31 mouse cellular contexts compared by ENCODE assay signal in genomic region chr14:32081026-32081425, GRCm38 (mm10). TPM values are rescaled to one million over a fixed set of nuclear protein-coding genes. Genes with fewer than 3 reads are reported as not detected.
A peak's percentile ranks its signal among the peaks of the same experiment; 100 is the strongest.
DNase-seq lines count a peak whose midpoint lies in the region; ATAC-seq and TF ChIP-seq lines count a peak whose summit lies in the region.
"Had no signal": no experiment of that assay in that cellular context is flagged by ENCODE, and none has a peak within 500 bp of the region (broad histone marks: within the 10 kb centered on the region; RNA-seq: fewer than 3 reads in every experiment).

No protein-coding gene starts in this region.

- peak; percentile 10 for DNase-seq in cerebellum, adult 9-11 months
- no peak for DNase-seq in cerebellum, postnatal 14 days
- DNase-seq in heart, adult 2 months, result no peak
- peak; percentile 62 for DNase-seq in midbrain, embryonic 11.5 days (ENCODE audit: low spot score, missing footprints)
- DNase-seq in midbrain, postnatal 0 days (ENCODE audit: low spot score), result no peak
- DNase-seq in right cerebral cortex, postnatal 25 days, result peak; percentile 14
- no peak for DNase-seq in right cerebral cortex, postnatal 14 days
- DNase-seq: adrenal gland, adult 8-10 months; adrenal gland, postnatal 25 days; cerebellum, adult 18-20 months; cerebellum, adult 9-10 months; cerebellum, postnatal 36 days; embryo, embryonic 11 days; gastrocnemius, adult 2 months; gastrocnemius, postnatal 14 days; heart, adult 18-20 months; heart, postnatal 10 days; heart, postnatal 36 days had no signal

- H3K4me3 ChIP-seq in heart, embryonic 12.5 days, result no peak overlapping the region
- no peak overlapping the region for H3K4me3 ChIP-seq in heart, adult 2 months
- H3K4me3 ChIP-seq in midbrain, embryonic 11.5 days (ENCODE audit: low read depth, low read length), result no peak overlapping the region
- no peak overlapping the region for H3K4me3 ChIP-seq in midbrain, postnatal 0 days (ENCODE audit: low read depth, low read length)
- H3K4me3 ChIP-seq: embryonic facial prominence, embryonic 10.5 days; embryonic facial prominence, embryonic 13.5 days; erythroblast, embryonic 14.5 days; forebrain, embryonic 12.5 days; forebrain, embryonic 15.5 days; gastrocnemius, adult 2 months; heart, embryonic 15.5 days; hindbrain, embryonic 10.5 days; hindbrain, embryonic 13.5 days had no signal

- intact Hi-C loops in heart, adult 2 months (cut with DNase I), result no loop called here

- no peak for TF ChIP-seq POLR2A in heart, adult 2 months (IDR thresholded peaks at IDR 0.05; ENCODE audit: insufficient read depth, low read depth, low read length)

- no peak for TF ChIP-seq CTCF in heart, adult 2 months (IDR thresholded peaks at IDR 0.05)
- TF ChIP-seq CTCF in midbrain, postnatal 0 days (IDR thresholded peaks at IDR 0.05), result no peak

- TF ChIP-seq EP300 in heart, adult 2 months (IDR thresholded peaks at IDR 0.05; ENCODE audit: insufficient read depth, low read depth, low read length), result no peak

- no peaks in the 10 kb centered on the region for H3K79me2 ChIP-seq in heart, adult 2 months (replicated peaks; ENCODE audit: control insufficient read depth, insufficient read depth, low read length)

- H3K9me3 ChIP-seq in heart, embryonic 12.5 days (replicated peaks), result no peaks in the 10 kb centered on the region
- no peaks in the 10 kb centered on the region for H3K9me3 ChIP-seq in midbrain, embryonic 11.5 days (ENCODE audit: control insufficient read depth, low read length)
- no peaks in the 10 kb centered on the region for H3K9me3 ChIP-seq in midbrain, postnatal 0 days (ENCODE audit: low read length)
- H3K9me3 ChIP-seq: embryonic facial prominence, embryonic 10.5 days; embryonic facial prominence, embryonic 13.5 days; forebrain, embryonic 12.5 days; forebrain, embryonic 15.5 days; heart, embryonic 15.5 days; hindbrain, embryonic 10.5 days; hindbrain, embryonic 13.5 days had no signal

- H3K9ac ChIP-seq in heart, embryonic 12.5 days, result 0 out of 2 replicates have a peak overlapping the region, but pooled peaks have one; percentile 12
- H3K9ac ChIP-seq in heart, adult 2 months (ENCODE audit: low read depth, low read length), result no peak overlapping the region
- no peak overlapping the region for H3K9ac ChIP-seq in midbrain, embryonic 11.5 days (ENCODE audit: low read length)
- H3K9ac ChIP-seq in midbrain, postnatal 0 days (replicated peaks; ENCODE audit: low read length, poor library complexity, severe bottlenecking), result no peak overlapping the region
- H3K9ac ChIP-seq: embryonic facial prominence, embryonic 13.5 days; forebrain, embryonic 12.5 days; forebrain, embryonic 15.5 days; heart, embryonic 15.5 days; hindbrain, embryonic 13.5 days had no signal

- H3K27ac ChIP-seq in heart, embryonic 12.5 days (ENCODE audit: poor library complexity, severe bottlenecking), result no peak overlapping the region
- no peak overlapping the region for H3K27ac ChIP-seq in heart, adult 2 months
- no peak overlapping the region for H3K27ac ChIP-seq in midbrain, embryonic 11.5 days (ENCODE audit: low read depth, low read length)
- H3K27ac ChIP-seq in midbrain, postnatal 0 days (ENCODE audit: low read depth, low read length), result no peak overlapping the region
- H3K27ac ChIP-seq: embryonic facial prominence, embryonic 10.5 days; embryonic facial prominence, embryonic 13.5 days; forebrain, embryonic 12.5 days; forebrain, embryonic 15.5 days; gastrocnemius, adult 2 months; heart, embryonic 15.5 days; hindbrain, embryonic 10.5 days; hindbrain, embryonic 13.5 days had no signal

- WGBS in heart, embryonic 12.5 days, result 81% methylated on average over 10 of the region's 10 CpGs
- WGBS in heart, adult 2 months, result 81% methylated on average over 10 of the region's 10 CpGs
- WGBS in midbrain, embryonic 11.5 days, result 87% methylated on average over 10 of the region's 10 CpGs
- WGBS in midbrain, postnatal 0 days, result 86% methylated on average over 10 of the region's 10 CpGs

- peaks cover 27% of the 10 kb centered on the region for H3K36me3 ChIP-seq in heart, embryonic 12.5 days
- H3K36me3 ChIP-seq in heart, adult 2 months (ENCODE audit: control insufficient read depth, insufficient read depth, low read length), result peaks cover 3% of the 10 kb centered on the region
- peaks cover 9% of the 10 kb centered on the region; the same call in 1 of the 2 replicates for H3K36me3 ChIP-seq in midbrain, embryonic 11.5 days (ENCODE audit: control insufficient read depth, insufficient read depth, low read length)
- H3K36me3 ChIP-seq in midbrain, postnatal 0 days (ENCODE audit: insufficient read depth, low read length), result peaks cover 14% of the 10 kb centered on the region

- ATAC-seq in heart, embryonic 12.5 days (ENCODE audit: insufficient number of reproducible peaks, low FRiP score), result no peak
- ATAC-seq in midbrain, embryonic 11.5 days (ENCODE audit: low FRiP score), result no peak
- no peak for ATAC-seq in midbrain, postnatal 0 days (ENCODE audit: low FRiP score)
- ATAC-seq: activated CD4-positive, CD25-positive, alpha-beta regulatory T cell, adult 4 months; forebrain, embryonic 15.5 days; hindbrain, embryonic 16.5 days had no signal

- no peak overlapping the region for H3K4me2 ChIP-seq in heart, embryonic 12.5 days
- no peak overlapping the region for H3K4me2 ChIP-seq in midbrain, embryonic 11.5 days
- H3K4me2 ChIP-seq in midbrain, postnatal 0 days (ENCODE audit: low read depth, low read length, poor library complexity, severe bottlenecking), result no peak overlapping the region
- H3K4me2 ChIP-seq: embryonic facial prominence, embryonic 13.5 days; forebrain, embryonic 12.5 days; forebrain, embryonic 15.5 days; heart, embryonic 11.5 days; heart, embryonic 15.5 days; hindbrain, embryonic 13.5 days had no signal

- H3K4me1 ChIP-seq in heart, embryonic 12.5 days (replicated peaks), result peaks cover 3% of the 10 kb centered on the region; the same call in 1 of the 2 replicates
- H3K4me1 ChIP-seq in heart, adult 2 months (ENCODE audit: control insufficient read depth, insufficient read depth, low read length), result no peaks in the 10 kb centered on the region; the same call in 1 of the 2 replicates
- H3K4me1 ChIP-seq in midbrain, embryonic 11.5 days (ENCODE audit: control insufficient read depth, insufficient read depth, low read length), result peaks cover 4% of the 10 kb centered on the region
- no peaks in the 10 kb centered on the region for H3K4me1 ChIP-seq in midbrain, postnatal 0 days (ENCODE audit: insufficient read depth, low read length)

- no peaks in the 10 kb centered on the region for H3K27me3 ChIP-seq in heart, embryonic 12.5 days (replicated peaks)
- no peaks in the 10 kb centered on the region for H3K27me3 ChIP-seq in heart, adult 2 months (ENCODE audit: control insufficient read depth, insufficient read depth, low read length)
- no peaks in the 10 kb centered on the region for H3K27me3 ChIP-seq in midbrain, embryonic 11.5 days (ENCODE audit: control insufficient read depth, insufficient read depth, low read length)
- H3K27me3 ChIP-seq in midbrain, postnatal 0 days (ENCODE audit: insufficient read depth, low read length), result no peaks in the 10 kb centered on the region
- H3K27me3 ChIP-seq: embryonic facial prominence, embryonic 13.5 days; forebrain, embryonic 12.5 days; forebrain, embryonic 15.5 days; heart, embryonic 15.5 days; hindbrain, embryonic 13.5 days had no signal

RNA-seq across cellular contexts. Expression of gene Oxnad1, which starts 4.1 kb away (rescaled TPM):
- polyA plus RNA-seq in heart, embryonic 12.5 days (2016; fragmentation: Nextera tagmentation; extraction: Ambion mirVana), result 37.9 and 40.2 TPM in 2 replicates
- total RNA-seq in heart, adult 2 months (2021), result 10 to 100 TPM; 49.5 to 54.9 TPM
- 53.9 and 92.7 TPM in 2 replicates for polyA plus RNA-seq in heart, adult 2 months (2012; rRNA removed)
- 21.6 and 25.8 TPM in 2 replicates for polyA plus RNA-seq in midbrain, embryonic 11.5 days (2014; fragmentation: Nextera tagmentation; extraction: Ambion mirVana)
- total RNA-seq in midbrain, postnatal 0 days (2014; rRNA removed), result 22.6 and 28.2 TPM in 2 replicates
- polyA plus RNA-seq in midbrain, postnatal 0 days (2015; fragmentation: Nextera tagmentation; extraction: Ambion mirVana), result 17.8 and 20.0 TPM in 2 replicates

RNA-seq across cellular contexts. Expression of gene Dph3, which starts 4.5 kb away (rescaled TPM):
- polyA plus RNA-seq in heart, embryonic 12.5 days (2016; fragmentation: Nextera tagmentation; extraction: Ambion mirVana), result 71.7 and 74.5 TPM in 2 replicates
- 10 to 100 TPM; 81.7 to 99.2 TPM for total RNA-seq in heart, adult 2 months (2021)
- polyA plus RNA-seq in heart, adult 2 months (2012; rRNA removed), result 40.2 and 63.3 TPM in 2 replicates
- 93.2 and 94.8 TPM in 2 replicates for polyA plus RNA-seq in midbrain, embryonic 11.5 days (2014; fragmentation: Nextera tagmentation; extraction: Ambion mirVana)
- 45.7 and 52.2 TPM in 2 replicates for total RNA-seq in midbrain, postnatal 0 days (2014; rRNA removed)
- polyA plus RNA-seq in midbrain, postnatal 0 days (2015; fragmentation: Nextera tagmentation; extraction: Ambion mirVana), result 71.1 and 76.0 TPM in 2 replicates

RNA-seq across cellular contexts. Expression of gene Galnt15, which starts 52.2 kb away (rescaled TPM):
- 0.29 and 0.35 TPM in 2 replicates for polyA plus RNA-seq in heart, embryonic 12.5 days (2016; fragmentation: Nextera tagmentation; extraction: Ambion mirVana)
- 10 to 100 TPM; 10.1 to 18.1 TPM for total RNA-seq in heart, adult 2 months (2021)
- polyA plus RNA-seq in heart, adult 2 months (2012; rRNA removed), result 11.2 and 14.6 TPM in 2 replicates
- 0.08 and 0.11 TPM in 2 replicates for polyA plus RNA-seq in midbrain, embryonic 11.5 days (2014; fragmentation: Nextera tagmentation; extraction: Ambion mirVana)
- total RNA-seq in midbrain, postnatal 0 days (2014; rRNA removed), result 1.9 TPM in 2 replicates
- 0.59 and 0.77 TPM in 2 replicates for polyA plus RNA-seq in midbrain, postnatal 0 days (2015; fragmentation: Nextera tagmentation; extraction: Ambion mirVana)
- total RNA-seq: ES-E14 had no signal
- polyA plus RNA-seq: activated CD4-positive, CD25-positive, alpha-beta regulatory T cell, adult 4 months; erythroblast, embryonic 14.5 days had no signal

Comparison
In these comparisons a context has a peak if more than half of its experiments do, and no peak if none do; other contexts are left out.
1. DNase-seq: peak in cerebellum, adult 9-11 months (single experiment), midbrain, embryonic 11.5 days (single experiment) and right cerebral cortex, postnatal 25 days (single experiment); none in cerebellum, postnatal 14 days (0 of 2), heart, adult 2 months (0 of 2), midbrain, postnatal 0 days (single experiment) and right cerebral cortex, postnatal 14 days (single experiment).